Mouse (Mus musculus) C2C12 (cell line): Measurements from ENCODE around the gene Rftn1. TPM values are rescaled to one million over a fixed set of nuclear protein-coding genes. Genes with fewer than 3 reads are reported as not detected.

Experiments
- H3K27me3 ChIP-seq: one replicate; pipeline ENCODE4 v1.6.1; 2011; ENCODE audit not compliant: control insufficient read depth, insufficient read depth, insufficient read length
- H3K36me3 ChIP-seq: one replicate; pipeline ENCODE4 v1.6.1; 2011; ENCODE audit not compliant: control insufficient read depth, insufficient read depth
- H3K4me3 ChIP-seq: one replicate; pipeline ENCODE4 v1.5.1; 2011; ENCODE audit warnings: mild to moderate bottlenecking, control low read depth; ENCODE audit not compliant: poor library complexity, insufficient read depth, severe bottlenecking
- H3K79me2 ChIP-seq: one replicate; pipeline ENCODE4 v1.6.1; 2011; ENCODE audit not compliant: control insufficient read depth, insufficient read depth
- H3K79me3 ChIP-seq: one replicate; pipeline ENCODE4 v1.6.1; 2011; ENCODE audit warnings: low read depth, control low read depth
- H3ac ChIP-seq: one replicate; pipeline ENCODE3; 2011; ENCODE audit warnings: low read depth; ENCODE audit not compliant: control insufficient read depth, insufficient read length
- CEBPB ChIP-seq: IDR thresholded peaks from one replicate; pipeline ENCODE4 v1.6.1; 2011; ENCODE audit warnings: low read depth, mild to moderate bottlenecking, control low read depth, moderate library complexity
- CTCF ChIP-seq: IDR thresholded peaks from one replicate; pipeline ENCODE4 v1.5.1; 2011; ENCODE audit not compliant: control insufficient read depth, insufficient read depth, insufficient read length
- FOSL1 ChIP-seq: IDR thresholded peaks from one replicate; pipeline ENCODE4 v1.8.0; 2011; ENCODE audit warnings: mild to moderate bottlenecking, low read length; ENCODE audit not compliant: poor library complexity, insufficient read depth, severe bottlenecking
- MAX ChIP-seq: IDR thresholded peaks from one replicate; pipeline ENCODE4 v1.6.1; 2011; ENCODE audit warnings: mild to moderate bottlenecking, control low read depth
- MYOD1 ChIP-seq: IDR thresholded peaks from one replicate; pipeline ENCODE4 v1.6.1; 2011; ENCODE audit warnings: low read depth; ENCODE audit not compliant: control insufficient read depth, insufficient read length
- MYOG ChIP-seq: IDR thresholded peaks from one replicate; pipeline ENCODE4 v1.6.1; 2011; ENCODE audit not compliant: control insufficient read depth, insufficient read length; ENCODE audit errors: extremely low read depth
- USF1 ChIP-seq: IDR thresholded peaks from one replicate; pipeline ENCODE4 v1.6.1; 2011; ENCODE audit warnings: low read depth, mild to moderate bottlenecking, control low read depth, moderate library complexity
- polyA plus RNA-seq: library from polyadenylated mRNA; unstranded; fragments of >200 nt; fragmentation: generic; extraction: Trizol; gene quantifications from one replicate; pipeline ENCODE4 v1.2.1, GENCODE M21; 2012; ENCODE audit warnings: missing spikeins

Gene Rftn1
- polyA plus RNA-seq, 1 experiment: 0.35 TPM

GRCm38 (mm10) chr17:50088054-50088453, 102.4 kb downstream of the Rftn1 start:
- H3K79me2 ChIP-seq: no peaks in the 10 kb centered on the region
- H3ac ChIP-seq: no peak overlapping the region
- no peaks in the 10 kb centered on the region for H3K79me3 ChIP-seq
- no peaks in the 10 kb centered on the region for H3K36me3 ChIP-seq
- TF ChIP-seq CTCF (no peak), FOSL1 (no peak), MAX (no peak), MYOG (no peak), MYOD1 (no peak), USF1 (no peak), CEBPB (no peak)
- H3K4me3 ChIP-seq: no peak overlapping the region
- no peaks in the 10 kb centered on the region for H3K27me3 ChIP-seq

DNA sequence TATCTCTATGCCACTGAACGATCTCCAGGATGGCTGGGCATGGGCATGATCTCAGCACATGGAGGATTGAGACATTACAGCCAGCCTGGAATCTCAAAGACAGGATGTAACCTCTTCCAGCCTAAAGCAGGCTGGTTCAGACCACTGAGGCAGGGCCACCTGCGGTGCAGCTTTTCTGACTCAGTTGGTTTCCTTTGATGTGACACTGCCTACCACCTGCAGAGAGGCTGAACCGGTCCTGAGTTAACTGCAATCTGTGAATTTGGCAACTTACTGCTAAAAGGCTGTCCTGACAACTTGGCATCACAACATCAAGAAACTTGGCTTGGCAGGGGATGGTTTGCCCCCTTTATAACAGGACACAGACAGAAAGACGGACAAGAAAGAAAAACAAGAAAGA, 103.6 kb downstream of the Rftn1 start:
- no peak for TF ChIP-seq MYOG
- TF ChIP-seq CEBPB: no peak
- TF ChIP-seq MYOD1: no peak
- TF ChIP-seq CTCF: no peak
- no peak for TF ChIP-seq USF1
- no peak for TF ChIP-seq FOSL1
- TF ChIP-seq MAX: no peak
- no peaks in the 10 kb centered on the region for H3K79me3 ChIP-seq
- H3K27me3 ChIP-seq: no peaks in the 10 kb centered on the region
- no peaks in the 10 kb centered on the region for H3K36me3 ChIP-seq
- H3K4me3 ChIP-seq: no peak overlapping the region
- no peaks in the 10 kb centered on the region for H3K79me2 ChIP-seq
- no peak overlapping the region for H3ac ChIP-seq

DNA sequence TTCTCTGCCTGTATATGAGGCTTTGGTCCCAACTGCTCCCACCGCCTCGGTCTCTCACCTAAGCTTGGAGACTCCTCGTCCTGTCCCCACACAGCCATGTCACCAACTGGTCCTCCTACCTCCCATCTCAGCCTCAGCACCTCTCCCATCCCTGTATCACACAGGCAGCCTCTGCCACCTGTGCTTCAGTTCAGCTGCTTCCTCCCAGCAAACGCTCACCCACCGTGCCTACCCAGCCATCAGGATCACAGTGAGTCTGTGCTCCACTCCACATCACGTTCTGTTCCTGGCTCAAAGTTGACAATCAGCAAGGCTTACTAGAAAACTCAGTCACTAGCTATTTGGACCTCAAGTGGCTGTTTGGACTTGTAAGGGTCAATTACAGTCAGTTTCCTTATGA, 105.8 kb downstream of the Rftn1 start:
- TF ChIP-seq CEBPB (no peak), USF1 (no peak), CTCF (no peak), FOSL1 (no peak), MYOG (no peak), MAX (no peak), MYOD1 (no peak)
- no peaks in the 10 kb centered on the region for H3K27me3 ChIP-seq
- H3K79me2 ChIP-seq: no peaks in the 10 kb centered on the region
- H3K4me3 ChIP-seq: no peak overlapping the region
- H3K36me3 ChIP-seq: no peaks in the 10 kb centered on the region
- no peaks in the 10 kb centered on the region for H3K79me3 ChIP-seq
- no peak overlapping the region for H3ac ChIP-seq

DNA sequence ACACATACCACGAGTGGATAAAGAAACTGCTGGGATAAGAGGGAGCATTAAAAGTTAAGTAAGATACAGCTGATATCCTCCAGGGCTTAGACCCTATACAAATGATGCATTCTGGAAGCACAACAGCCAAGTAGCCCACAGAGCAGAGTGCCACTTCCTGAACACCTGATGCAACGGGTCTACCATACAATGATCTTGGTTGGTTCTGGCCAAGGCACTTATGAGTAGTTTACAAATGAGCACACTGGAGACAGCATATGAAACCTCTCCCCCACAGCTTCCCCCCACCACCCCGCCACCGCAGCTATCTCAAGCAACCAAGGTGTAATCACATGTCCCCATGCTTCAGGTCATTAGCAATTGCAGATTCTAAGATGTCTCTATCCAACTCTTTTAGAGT, 106.5 kb downstream of the Rftn1 start:
- Histone ChIP-seq H3K4me3 (no peak overlapping the region), H3K79me3 (no peaks in the 10 kb centered on the region), H3ac (no peak overlapping the region), H3K79me2 (no peaks in the 10 kb centered on the region), H3K27me3 (no peaks in the 10 kb centered on the region), H3K36me3 (no peaks in the 10 kb centered on the region)
- TF ChIP-seq FOSL1: no peak
- no peak for TF ChIP-seq USF1
- no peak for TF ChIP-seq CEBPB
- TF ChIP-seq MYOD1: no peak
- TF ChIP-seq MAX: no peak
- no peak for TF ChIP-seq CTCF
- TF ChIP-seq MYOG: no peak

- H3K79me2 ChIP-seq: no peaks in the 10 kb centered on the region
- H3K79me3 ChIP-seq: no peaks in the 10 kb centered on the region
- no peak for TF ChIP-seq MYOD1
- TF ChIP-seq USF1: no peak
- TF ChIP-seq FOSL1: no peak
- no peak for TF ChIP-seq MYOG
- no peak for TF ChIP-seq CEBPB
- TF ChIP-seq CTCF: no peak
- TF ChIP-seq MAX: no peak
- H3K27me3 ChIP-seq: no peaks in the 10 kb centered on the region
- H3ac ChIP-seq: no peak overlapping the region
- no peak overlapping the region for H3K4me3 ChIP-seq
- H3K36me3 ChIP-seq: no peaks in the 10 kb centered on the region
Observed at GRCm38 (mm10) chr17:50082947-50083346, 107.5 kb downstream of the Rftn1 start.

DNA sequence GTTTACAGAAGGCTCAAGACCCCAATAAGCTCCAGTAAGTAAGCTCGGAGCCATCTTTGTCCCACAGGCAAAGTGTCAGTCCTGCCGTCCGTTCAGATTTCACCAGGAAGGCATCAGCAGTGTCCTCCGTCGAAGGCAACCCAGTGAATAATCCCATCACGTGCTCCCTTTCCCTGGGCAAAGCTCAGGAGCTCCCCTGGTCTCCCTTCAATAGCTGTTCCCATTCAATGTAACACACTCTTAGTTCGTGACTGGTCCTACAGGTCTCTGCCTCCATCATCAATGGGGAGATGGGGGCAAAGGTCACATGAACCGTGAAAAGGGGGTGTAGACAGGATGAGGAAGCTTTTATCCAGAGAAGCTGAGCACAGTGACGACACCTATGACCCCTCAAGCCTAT, 108.8 kb downstream of the Rftn1 start:
- no peaks in the 10 kb centered on the region for H3K27me3 ChIP-seq
- TF ChIP-seq MAX (no peak), MYOD1 (no peak)
- no peaks in the 10 kb centered on the region for H3K79me2 ChIP-seq
- H3K36me3 ChIP-seq: no peaks in the 10 kb centered on the region
- no peak overlapping the region for H3ac ChIP-seq
- H3K4me3 ChIP-seq: no peak overlapping the region
- no peaks in the 10 kb centered on the region for H3K79me3 ChIP-seq
